Mouse (Mus musculus) ES-CJ7 (cell line): ENCODE data around the gene Ankzf1.
A peak's percentile ranks its signal among the peaks of the same experiment; 100 is the strongest.

Experiments
- DNase-seq: peaks from one replicate; pipeline ENCODE4 v3.0.0; 2011; ENCODE audit warnings: low read depth, low spot score

Ankzf1 gene

DNA sequence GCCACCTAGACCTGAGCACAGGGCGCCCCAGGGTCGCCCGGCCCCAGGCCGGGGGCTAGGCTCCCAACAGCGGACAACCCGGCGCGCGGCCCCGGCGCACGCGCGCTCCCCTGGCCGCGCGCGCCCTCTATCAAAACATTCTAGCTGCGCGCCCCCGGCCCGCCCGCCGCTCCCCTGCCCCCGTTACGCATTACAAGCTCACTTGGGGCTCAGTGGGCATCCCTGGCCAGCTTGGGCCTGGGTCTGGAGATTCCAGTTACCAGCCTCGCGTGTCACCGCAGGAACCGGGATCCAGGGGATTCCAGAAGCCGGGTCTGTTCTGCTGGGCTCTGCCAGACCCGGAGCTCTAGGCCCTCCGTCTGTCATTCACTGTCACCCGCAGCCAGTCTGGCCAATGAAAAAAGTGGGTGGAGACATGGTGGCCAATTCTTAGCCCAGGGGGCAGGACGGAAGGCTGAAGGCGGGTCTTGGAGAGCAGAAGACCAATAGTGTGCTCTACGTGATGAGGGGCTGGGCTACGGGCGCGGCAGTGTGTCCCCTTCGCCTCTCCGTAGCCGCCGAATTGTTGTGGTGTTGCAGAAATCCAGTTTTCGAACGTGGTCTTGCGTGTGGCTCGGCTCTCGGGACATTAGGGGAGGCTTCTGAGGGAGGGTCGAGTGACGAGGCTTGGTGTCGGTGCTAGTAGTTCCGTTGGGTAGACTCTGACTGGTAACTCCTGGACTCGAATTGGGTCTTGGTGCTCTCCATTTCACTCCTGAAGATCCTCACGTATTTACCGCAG is at the start of gene Ankzf1, which contains the start of gene Atg9a:
Gene Ankzf1 (plus strand): TSS at position 530 of the 781 bp plus-strand sequence.
Gene Atg9a (minus strand): TSS at position 575 of the 781 bp plus-strand sequence.
- peak; percentile 100 for DNase-seq

DNA sequence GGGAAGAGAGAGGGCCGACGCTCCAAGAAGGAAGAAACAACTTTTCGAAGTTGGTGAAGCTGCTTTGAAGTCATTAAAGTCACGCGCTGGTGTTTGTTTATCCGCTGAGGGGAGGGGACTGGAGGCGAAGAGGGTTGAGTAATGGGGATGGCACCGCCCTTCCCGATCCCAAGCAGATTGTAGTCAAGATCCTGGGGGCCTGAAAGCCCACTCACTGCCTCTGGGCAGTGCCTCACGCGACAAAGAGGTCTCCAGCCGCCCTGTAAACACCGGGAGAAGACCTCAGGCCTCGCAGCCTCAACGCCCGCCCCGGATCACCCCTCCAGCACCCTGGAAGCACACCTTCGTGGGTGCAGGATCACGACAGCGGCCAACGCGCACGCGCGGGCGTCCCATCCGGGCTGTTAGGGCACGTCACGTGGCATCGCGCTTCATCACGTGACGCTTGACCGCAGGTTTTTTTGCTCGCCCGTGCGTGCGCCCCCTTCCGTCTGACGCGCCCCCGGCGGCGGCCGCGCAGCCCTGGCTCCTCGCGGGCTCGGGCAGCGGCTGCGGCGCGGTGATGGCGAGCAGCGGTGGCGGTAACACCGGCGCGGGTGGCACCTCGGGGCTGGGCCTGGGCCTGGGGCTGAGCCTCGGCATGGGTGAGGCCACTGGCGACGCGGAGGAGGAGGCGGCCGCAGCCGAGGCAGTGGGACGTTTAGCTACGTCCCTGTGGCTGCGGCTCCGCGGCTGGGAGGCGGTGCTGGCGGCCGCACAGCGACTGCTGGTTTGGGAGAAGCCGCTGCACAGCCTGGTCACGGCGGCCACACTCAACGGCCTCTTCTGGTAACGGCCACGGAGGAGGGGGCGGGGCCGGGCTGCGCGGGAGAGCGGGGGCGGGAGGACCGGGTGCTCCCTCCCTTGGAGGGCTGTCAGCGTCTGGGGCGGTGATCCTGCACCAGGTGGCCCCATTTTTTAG is 49.4 kb upstream of the Ankzf1 start, which contains the start of the genes Cnppd1 and Retreg2:
Gene Cnppd1 (minus strand): TSS at position 411 of the 961 bp plus-strand sequence.
Gene Retreg2 (plus strand): TSS at position 478 of the 961 bp plus-strand sequence.
- peak; percentile 98 for DNase-seq

DNA sequence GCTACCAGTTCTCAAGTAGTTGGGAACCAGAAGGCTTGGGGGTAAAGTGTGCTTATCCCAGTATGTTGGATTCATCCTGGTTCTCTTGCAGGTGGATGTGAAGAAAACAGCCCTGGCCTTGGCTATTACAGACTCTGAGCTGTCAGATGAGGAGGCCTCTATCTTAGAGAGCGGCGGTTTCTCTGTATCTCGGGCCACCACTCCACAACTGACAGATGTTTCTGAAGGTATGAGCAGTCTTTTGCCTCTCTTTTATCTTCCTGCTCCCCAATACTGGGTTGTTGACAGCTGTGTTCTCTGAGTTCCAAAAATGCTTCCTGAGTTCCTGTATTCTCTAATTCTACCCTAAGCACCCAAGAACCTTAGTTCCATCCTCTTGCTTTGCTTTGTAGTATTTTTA is 46.4 kb upstream of the Ankzf1 start:
- DNase-seq, result no peak

DNA sequence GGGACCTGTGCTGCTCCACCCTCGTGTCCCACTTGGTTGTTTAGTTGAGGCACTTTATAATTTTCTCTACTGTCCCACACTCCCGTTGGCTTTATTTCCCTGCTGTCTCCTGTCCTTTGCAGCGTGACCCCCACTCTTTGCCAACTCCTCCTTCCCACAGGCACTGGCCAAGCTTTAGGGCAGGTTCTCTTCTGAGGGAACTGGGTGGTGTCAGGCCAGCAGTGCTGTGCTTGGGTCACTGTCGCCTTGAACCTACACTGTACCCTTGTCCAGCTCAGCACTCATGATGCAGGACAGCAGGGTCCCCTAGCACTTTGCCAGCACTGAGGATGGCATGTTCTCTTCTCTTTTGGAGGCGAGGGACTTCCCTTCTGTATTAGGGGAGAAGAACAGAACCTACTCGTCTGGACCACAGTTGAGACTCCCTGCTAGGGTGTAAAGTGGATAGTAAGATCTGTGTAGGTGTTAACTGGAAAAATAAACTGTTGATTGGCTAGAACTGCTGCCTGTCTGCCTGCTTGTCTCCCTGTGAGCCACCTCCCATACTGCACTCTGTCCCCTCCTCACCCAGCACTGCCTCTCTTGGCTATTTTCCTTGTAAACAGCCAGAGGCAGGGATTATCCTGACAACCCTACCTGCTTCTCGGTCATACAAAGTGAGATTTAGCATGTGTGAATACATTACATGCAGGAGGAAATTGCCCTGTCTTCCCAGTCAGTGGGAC is 44.4 kb upstream of the Ankzf1 start:
- DNase-seq, result no peak

GRCm38 (mm10) chr1:75148727-75149126 is 43.2 kb upstream of the Ankzf1 start:
- no peak for DNase-seq

DNA sequence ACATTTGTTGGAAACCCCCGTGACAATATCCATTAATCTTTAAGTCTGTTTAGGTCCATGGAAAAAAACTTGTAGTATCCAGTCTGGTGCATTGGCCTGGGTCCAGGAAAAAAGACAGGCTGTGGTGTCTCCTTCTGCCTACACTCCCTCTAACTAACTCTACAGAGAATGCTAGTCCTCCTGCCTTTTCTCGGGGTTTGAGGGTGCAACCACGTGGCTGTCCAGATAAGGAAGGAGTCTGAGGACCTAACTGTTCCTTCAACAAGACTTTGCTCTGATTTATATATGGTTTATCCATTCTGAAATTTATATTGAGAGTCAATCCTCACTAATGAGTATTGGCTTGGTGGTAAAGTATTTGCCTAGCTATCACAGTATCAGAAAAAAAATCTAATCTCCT is 36.1 kb upstream of the Ankzf1 start:
- DNase-seq, result no peak

DNA sequence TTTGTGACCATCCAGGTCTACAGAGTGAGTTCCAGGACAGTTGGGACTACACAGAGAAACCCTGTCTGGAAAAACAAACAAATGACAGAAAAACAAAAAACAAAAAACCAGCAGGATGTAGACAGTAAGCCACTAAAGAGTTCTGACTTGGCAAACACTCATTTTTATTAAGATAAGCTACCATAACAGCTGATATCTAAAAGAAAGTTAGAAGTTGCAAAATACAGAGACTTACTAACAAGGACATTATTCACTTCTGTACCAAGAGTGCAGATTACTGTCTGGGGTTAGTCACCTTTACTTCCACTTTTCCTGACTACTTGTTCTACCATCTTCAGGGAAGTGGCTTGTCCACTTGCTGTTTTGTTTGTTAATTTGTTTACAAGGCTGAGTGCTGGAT is 33.0 kb upstream of the Ankzf1 start:
- no peak for DNase-seq

DNA sequence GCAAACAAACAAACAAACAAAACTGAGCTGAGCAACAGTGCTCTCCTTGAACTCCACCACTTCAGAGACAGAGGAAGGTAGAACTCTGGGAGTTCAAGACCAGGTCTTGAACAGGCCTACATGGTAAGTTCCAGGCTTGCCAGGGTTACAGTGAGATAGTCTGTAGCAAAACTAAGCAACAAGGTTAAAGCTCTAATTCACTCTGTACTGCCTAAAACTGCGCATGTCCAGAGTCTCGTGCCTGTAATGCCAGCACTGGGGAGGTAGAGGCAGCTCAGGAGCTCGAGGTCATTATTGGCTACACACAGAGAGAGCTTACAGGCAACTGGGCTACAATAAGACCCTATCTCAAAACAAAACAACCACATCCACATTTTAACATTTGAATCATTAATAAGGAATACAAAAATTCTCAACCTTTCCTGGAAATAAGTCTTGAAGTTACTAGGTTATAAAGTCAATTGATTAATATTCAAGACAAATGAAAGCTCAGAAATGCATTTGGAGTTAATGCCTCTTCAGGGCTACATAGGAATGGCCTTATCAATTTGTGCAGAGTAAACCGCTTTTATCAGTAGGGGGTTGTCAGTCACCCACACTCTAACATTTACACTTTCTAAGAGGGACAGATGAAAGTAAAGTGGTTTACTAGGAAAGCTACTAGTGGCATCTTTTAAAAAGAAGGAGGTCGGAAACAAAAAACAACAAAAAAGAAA is 32.3 kb upstream of the Ankzf1 start:
- DNase-seq, result no peak

- no peak for DNase-seq
These were observed 31.7 kb upstream of the Ankzf1 start for GRCm38 (mm10) chr1:75160256-75160617.

DNA sequence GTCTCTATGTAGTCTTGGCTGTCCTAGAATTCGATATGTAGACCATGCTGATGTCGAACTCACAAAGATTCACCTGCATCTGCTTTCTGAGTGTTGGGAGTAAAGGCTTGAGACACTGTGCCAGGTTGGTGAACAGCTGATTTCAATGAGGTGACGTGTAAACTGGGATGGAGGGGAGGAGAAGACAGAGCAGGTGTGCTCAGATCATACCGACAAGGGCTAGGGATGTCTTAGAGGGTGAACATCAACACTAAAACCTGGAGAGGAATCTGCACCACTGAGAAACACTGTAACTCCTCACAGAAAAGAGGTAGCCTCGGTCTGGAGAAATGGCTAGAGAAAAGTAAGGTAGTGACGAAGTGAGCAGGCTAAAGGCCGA is 23.9 kb upstream of the Ankzf1 start:
- DNase-seq, result no peak

- peak; percentile 99 for DNase-seq
These were observed 23.2 kb upstream of the Ankzf1 start, which contains the start of gene Zfand2b for GRCm38 (mm10) chr1:75168472-75169464. Zfand2b (plus strand) TSS chr1:75168646.

DNA sequence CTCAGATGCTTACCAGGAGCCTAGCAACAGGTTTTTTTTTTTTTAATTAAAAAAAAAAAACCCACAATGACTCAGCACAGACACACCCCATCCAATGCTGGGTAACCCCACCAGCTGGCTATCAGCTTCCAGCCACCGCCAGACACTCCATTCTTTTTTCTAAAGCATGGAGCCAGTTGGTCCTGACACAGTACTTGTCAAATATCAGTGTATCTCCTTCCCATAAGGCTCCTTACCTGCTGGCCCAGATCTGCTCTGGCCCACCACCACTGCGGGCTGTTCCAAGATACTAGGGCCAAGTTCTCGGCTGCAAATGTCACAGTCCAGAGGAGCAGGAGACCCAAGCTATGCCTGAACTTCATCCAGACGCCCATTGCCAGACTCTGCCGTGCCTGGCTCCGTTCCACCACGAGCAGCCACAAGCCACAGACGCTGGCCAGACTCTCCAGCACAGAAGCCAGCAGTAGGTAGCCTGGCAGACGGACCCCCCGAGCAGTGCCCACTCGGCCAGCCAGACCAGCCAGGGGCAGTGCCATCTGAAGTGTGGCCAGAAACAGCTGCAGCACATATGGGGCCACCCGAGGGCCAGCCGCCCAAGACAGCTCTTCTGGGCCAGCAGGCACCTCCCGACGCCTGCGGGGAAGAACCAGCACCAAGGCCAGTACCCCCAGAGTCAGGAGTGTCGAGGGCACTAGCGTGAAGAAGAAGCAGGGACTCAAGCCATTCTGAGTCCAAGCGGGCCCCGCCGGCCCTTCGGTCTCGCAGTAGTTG is 12.4 kb upstream of the Ankzf1 start:
- DNase-seq, result no peak

GRCm38 (mm10) chr1:75180105-75180590 is 11.8 kb upstream of the Ankzf1 start, which contains the start of gene Abcb6:
Abcb6 (minus strand) TSS chr1:75180392.
- peak; percentile 97 for DNase-seq

DNA sequence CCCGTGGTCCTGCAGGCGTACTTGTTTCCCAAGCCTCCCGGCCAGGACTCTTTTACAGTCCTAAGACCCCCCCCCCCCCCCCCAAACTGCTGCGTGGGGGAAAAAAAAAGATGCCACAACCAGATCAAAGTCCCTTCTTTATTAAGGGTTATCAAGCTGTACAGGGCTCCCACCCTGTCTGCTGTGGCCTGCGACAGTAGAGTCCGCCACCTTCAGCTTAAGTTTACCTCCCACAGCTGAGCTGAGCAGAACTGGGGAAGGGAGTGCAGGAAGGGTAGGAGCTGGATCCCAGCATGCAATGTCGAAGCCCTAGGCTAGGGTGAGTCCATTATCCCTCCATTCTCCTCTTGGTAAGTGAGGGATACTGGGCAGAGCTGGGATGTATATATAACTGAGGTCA is 11.2 kb upstream of the Ankzf1 start:
- no peak for DNase-seq

DNA sequence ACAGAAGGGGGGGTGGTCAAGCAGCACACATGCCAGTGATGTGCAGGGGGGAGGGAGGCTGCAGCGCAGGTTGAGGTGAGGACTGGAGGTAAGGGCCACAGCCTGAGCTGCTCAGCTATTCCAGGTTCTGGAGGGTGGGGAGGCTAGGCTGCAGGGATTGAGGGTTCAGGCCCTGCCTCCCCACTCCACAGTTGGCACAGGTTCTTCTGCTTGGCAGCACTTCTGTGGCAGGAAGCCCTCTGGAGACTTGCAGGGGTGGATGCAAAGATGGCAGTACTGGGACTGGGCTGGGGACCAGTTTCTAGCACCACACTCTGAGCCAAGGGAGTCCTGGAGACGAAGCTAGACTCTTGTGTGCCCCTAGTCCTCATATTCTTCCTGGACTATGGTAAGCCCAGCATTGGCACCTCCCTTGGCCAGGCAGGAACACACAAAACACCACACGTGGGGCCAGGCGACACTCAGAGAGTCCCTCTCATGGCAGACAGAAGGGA is 10.5 kb upstream of the Ankzf1 start:
- no peak for DNase-seq

GRCm38 (mm10) chr1:75182160-75182559 is 9.8 kb upstream of the Ankzf1 start:
- DNase-seq, result peak; percentile 47

GRCm38 (mm10) chr1:75185495-75185894 is 6.5 kb upstream of the Ankzf1 start:
- no peak for DNase-seq

DNA sequence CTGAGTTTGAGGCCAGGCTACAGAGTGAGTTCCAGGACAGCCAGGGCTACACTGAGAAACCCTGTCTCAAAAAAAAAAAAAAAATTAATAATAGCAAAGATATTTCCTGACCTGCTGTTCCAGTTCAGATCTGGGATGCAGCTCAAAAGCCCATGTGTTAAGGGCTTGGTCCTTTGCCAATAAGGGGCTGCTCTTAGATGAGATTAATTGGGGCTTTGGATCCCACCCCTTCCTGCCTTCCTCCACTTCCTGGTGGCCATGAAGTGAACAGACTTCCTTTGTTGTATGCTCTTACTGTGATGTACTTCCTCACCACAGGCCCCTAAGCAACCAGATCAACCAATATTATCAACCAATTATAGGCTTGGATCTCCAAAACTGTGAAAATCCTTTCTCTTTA is 4.8 kb upstream of the Ankzf1 start:
- no peak for DNase-seq
